Mouse (Mus musculus): ENCODE data around the gene Apol9a.

The Apol9a gene

GRCm38 (mm10) chr15:77376920-77377319 is 34.0 kb downstream of the Apol9a start:
- no peak for DNase-seq (ENCODE audit: low spot score)

GRCm38 (mm10) chr15:77370588-77370987 is 40.3 kb downstream of the Apol9a start:
- DNase-seq (ENCODE audit: low spot score) = no peak

- DNase-seq (ENCODE audit: low spot score) = no peak
These were observed 41.0 kb downstream of the Apol9a start for GRCm38 (mm10) chr15:77369981-77370380.

GRCm38 (mm10) chr15:77368818-77369320 is 42.1 kb downstream of the Apol9a start:
- peak; percentile 54 for DNase-seq (ENCODE audit: low spot score)

- peak; percentile 97 for DNase-seq (ENCODE audit: low spot score)
These were observed 42.8 kb downstream of the Apol9a start for GRCm38 (mm10) chr15:77368148-77368547.

- peak; percentile 46 for DNase-seq (ENCODE audit: low spot score)
These were observed 43.4 kb downstream of the Apol9a start for GRCm38 (mm10) chr15:77367504-77367903.

GRCm38 (mm10) chr15:77366706-77367484 is 44.0 kb downstream of the Apol9a start:
- peak; percentile 90 for DNase-seq (ENCODE audit: low spot score)

GRCm38 (mm10) chr15:77365700-77366570 is 45.0 kb downstream of the Apol9a start:
- no peak for DNase-seq (ENCODE audit: low spot score)

- DNase-seq (ENCODE audit: low spot score) = peak; percentile 52
These were observed 46.9 kb downstream of the Apol9a start for GRCm38 (mm10) chr15:77364026-77364425.

- DNase-seq (ENCODE audit: low spot score) = no peak
These were observed 47.4 kb downstream of the Apol9a start for GRCm38 (mm10) chr15:77363578-77363977.

GRCm38 (mm10) chr15:77362952-77363351 is 48.0 kb downstream of the Apol9a start:
- DNase-seq (ENCODE audit: low spot score) = no peak

GRCm38 (mm10) chr15:77359905-77360304 is 51.0 kb downstream of the Apol9a start:
- DNase-seq (ENCODE audit: low spot score) = no peak

- peak; percentile 53 for DNase-seq (ENCODE audit: low spot score)
These were observed 51.4 kb downstream of the Apol9a start for GRCm38 (mm10) chr15:77359486-77359885.

- DNase-seq (ENCODE audit: low spot score) = no peak
These were observed 51.9 kb downstream of the Apol9a start for GRCm38 (mm10) chr15:77359084-77359483.

- peak; percentile 84 for DNase-seq (ENCODE audit: low spot score)
These were observed 52.5 kb downstream of the Apol9a start for GRCm38 (mm10) chr15:77358320-77359040.

- no peak for DNase-seq (ENCODE audit: low spot score)
These were observed 54.6 kb downstream of the Apol9a start for GRCm38 (mm10) chr15:77356248-77356810.

- DNase-seq (ENCODE audit: low spot score) = no peak
These were observed 55.9 kb downstream of the Apol9a start for GRCm38 (mm10) chr15:77354848-77355551.

GRCm38 (mm10) chr15:77354496-77354847 is 56.5 kb downstream of the Apol9a start:
- DNase-seq (ENCODE audit: low spot score) = no peak

All from urinary bladder, postnatal 14 days (tissue).